Mouse (Mus musculus) v-Abl transformed pro-B cells (cell line): ENCODE results near the gene Dgka.
"Not testable (repeated sequence)": the region's sequence is repeated elsewhere in the genome, so short reads cannot be mapped to it uniquely, and the experiment has no call there.

Experiments
- in situ Hi-C, 2 experiments: fragments of 400-800 bp; cut with MboI; formaldehyde crosslinking; loops; one replicate each; pipeline ENCODE4 v1.15.1; 2025; ENCODE audit not compliant: unreplicated experiment in 2 of 2

Dgka gene

DNA sequence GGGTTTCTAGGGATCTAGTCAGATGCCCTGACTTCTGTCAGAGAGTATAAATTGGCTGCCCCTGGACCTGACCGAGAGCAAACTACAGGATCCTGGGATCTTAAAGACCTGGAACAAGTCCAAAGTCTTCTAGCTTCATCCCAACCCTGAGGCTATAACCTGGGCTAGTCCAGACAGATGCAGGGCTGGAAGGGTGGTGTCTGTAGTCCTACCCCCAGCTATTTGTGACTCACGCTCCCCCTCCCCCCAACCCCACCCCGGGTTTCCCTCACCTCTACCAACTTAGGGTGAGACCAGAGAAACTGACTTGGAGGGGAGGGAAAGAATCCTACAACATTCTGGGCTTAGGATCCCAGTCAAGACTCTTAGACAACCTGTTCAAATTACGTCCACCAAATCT lies 2.0 kb downstream of the Dgka start:
- in situ Hi-C loops: loop anchor here in 1 of 2 experiments (5.0 to 10.0 kb wide), 2 partner anchors 40 to 648 kb away; partner anchors contain the start of genes Baz2a and Pmel

DNA sequence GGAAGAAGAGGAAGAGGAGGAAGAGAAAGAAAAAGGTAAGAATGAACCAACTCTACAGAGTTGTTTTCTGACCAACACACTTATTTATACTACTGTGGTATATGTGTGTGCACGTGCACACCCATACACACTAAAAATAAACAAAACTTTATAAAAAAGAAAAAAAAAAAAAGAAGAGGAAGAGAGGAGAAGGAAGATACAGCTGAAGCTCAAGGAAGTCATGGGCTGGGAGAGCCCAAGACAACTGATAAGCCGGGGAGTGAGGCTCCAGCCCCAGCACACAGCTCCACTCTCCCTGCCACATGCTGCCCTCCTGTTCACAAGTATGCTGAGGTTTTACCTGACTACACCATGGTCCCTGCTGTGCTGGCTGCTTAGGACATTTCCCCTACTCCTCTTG lies 4.4 kb downstream of the Dgka start:
- in situ Hi-C loops: loop anchor here in 1 of 2 experiments (5.0 to 10.0 kb wide), 2 partner anchors 38 to 645 kb away; partner anchors contain the start of genes Baz2a and Pmel

DNA sequence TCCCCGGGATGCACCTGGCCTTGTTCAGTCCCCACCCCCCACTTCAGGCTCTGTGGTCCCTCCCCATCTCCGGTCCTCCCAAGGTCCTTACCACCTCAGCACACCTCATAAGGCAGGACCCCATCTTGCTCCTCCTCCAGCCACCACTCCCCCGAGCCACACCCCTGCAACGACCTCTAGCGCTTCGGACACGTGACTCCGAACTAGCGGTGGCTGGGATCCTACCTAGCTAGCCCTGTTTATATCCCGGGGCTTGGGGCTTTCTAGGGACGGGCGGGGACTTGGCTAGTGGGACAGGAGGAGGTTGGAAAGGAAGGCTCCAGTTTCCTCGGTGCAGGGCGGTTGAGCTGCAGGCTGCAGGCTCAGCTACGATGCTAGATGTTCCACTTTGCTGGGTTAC lies 7.2 kb downstream of the Dgka start:
- in situ Hi-C loops: no loop called here

DNA sequence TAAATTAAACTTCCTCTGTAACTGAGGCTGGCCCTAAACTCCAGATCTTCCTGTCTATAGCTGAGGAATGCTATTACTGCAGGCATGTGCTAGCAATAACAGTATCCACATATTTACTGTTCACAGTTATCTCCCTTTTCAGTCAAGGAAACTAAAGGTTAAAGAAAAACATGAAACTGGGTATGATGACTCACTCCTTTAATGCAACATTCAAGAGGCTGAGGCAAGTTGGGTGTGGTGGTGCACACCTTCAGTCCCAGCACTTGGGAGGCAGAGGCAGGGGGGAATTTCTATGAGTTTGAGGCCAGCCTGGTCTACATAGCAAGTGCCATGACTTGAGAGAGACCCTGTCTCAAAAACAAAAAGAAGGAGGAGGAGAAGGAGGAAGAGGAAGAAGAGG lies 12.7 kb downstream of the Dgka start:
- in situ Hi-C loops: loop anchor here (5.0 kb wide), 1 partner anchor 165 kb away; no protein-coding TSS in a partner anchor

DNA sequence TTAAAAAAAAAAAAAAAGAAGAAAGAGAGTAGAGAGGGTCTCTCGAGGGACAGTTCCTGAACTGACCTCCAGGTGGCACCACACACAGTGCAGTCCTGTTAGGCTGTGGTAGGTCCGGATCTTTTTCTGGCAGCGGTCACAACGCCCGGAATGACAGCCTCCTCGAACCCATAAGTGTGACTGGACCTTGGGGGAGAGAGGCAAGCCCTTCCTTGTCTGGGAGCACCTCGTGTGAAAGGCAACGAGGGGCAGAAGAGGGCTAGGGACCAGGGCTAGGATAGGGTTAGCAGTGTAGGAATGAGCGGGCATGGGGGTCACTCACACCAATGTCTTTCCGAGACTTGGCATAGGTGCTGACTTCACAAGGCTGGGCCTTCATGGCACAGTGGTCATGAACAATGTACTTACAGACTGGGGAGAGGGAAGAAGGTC lies 13.6 kb downstream of the Dgka start:
- in situ Hi-C loops: loop anchor here (5.0 kb wide), 1 partner anchor 166 kb away; no protein-coding TSS in a partner anchor

DNA sequence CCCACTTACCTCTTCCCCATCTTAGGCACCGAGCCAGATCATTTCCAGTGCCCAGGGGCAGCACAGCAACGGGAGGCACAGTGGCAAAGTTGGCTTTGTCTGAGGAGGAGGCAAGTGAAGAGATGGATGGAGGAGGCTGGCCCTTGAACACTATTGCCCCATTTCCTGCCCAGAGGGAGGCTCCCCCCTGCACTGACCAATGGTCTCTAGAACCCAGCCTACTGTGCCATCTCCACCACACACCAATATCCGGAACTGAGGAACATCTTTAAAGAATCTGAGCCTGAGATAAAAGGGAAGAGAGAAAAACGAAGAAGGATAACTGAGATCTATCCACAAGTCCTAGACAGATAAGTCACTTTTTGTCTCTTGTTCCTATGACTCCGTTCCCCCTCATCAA lies 16.6 kb downstream of the Dgka start:
- in situ Hi-C loops: no loop called here

DNA sequence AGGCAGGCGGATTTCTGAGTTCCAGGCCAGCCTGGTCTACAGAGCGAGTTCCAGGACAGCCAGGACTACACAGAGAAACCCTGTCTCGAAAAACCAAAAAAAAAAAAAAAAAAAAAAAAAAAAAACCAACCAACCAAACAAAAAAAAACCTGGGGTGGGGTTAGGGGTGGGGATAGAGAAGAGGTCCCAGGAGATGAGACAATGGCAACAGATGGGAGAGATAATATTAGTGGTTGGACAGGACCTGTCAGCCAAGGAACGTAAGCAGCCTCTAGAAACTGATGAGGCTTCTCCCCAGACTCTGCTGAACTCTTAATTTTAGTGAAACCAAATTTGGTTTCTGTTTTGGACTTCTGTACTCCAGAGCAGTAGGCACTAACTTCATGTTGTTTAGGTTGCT lies 19.2 kb downstream of the Dgka start:
- in situ Hi-C loops: not testable (repeated sequence)

DNA sequence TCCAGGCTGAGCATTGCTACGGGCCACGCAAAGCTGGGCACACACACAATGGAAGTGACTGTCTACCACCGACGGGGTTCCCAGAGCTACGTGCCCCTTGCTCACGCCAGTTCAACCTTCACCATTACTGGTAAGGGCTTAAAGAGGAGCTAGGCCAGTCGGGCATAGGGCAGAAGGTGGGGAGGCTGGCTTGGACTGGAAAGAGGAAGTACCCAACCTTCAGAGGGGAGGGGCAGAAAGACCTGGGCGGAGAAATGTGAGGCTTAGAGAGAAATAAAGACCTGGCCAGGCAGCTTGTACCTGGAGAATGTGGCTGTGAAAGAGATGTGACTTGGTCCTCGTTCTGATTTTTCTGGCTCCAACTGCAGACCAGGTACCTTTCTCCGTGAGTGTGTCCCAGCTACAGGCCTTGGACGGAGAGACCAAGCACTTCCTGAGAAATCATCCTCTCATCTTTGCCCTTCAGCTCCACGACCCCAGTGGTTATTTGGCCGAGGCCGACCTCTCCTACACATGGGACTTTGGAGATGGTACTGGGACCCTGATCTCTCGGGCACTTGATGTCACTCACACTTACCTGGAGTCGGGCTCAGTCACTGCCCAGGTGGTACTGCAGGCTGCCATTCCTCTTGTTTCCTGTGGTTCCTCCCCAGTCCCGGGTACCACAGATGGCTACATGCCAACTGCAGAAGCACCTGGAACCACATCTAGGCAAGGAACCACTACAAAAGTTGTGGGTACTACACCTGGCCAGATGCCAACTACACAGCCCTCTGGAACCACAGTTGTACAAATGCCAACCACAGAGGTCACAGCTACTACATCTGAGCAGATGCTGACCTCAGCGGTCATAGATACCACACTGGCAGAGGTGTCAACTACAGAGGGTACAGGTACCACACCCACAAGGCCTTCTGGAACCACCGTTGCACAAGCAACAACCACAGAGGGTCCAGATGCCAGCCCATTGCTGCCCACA lies 28.8 kb downstream of the Dgka start:
- in situ Hi-C loops: no loop called here

DNA sequence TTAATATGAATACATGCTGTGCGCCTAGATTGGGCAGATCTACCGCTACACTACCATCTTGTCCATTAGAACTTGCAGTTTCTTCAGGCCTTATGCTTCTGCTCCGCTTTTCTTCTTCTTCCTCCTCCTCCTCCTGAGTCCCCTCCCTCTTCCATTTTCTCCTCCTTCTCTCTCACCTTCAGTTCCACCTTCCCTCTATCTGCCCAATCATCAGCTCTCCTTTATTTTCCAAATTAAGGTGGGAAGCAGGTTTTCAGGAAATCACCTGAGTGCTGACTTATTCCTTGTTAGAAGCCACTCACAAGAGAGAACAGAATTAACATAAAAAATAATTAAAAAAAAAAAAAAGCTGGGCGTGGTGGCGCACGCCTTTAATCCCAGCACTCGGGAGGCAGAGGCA lies 33.3 kb downstream of the Dgka start:
- in situ Hi-C loops: not testable (repeated sequence)

DNA sequence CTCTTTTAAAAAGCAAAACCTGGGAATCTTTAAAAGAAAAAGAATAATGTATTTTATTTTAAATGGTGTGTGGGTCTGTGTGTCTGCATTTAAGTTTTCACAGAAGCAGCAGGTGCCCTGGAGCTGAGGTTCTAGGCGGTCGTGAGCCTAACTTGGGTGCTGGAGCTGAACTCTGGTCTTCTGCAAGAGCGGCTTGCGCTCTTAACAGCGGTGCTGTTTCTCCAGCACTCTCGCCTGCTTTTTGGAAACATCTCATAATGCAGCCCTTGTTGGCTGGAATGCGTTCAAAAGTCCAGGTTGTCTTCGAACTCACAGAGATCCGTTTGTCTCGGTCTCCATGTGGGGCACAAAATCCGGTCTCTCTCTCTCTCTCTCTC lies 39.4 kb downstream of the Dgka start:
- in situ Hi-C loops: no loop called here

DNA sequence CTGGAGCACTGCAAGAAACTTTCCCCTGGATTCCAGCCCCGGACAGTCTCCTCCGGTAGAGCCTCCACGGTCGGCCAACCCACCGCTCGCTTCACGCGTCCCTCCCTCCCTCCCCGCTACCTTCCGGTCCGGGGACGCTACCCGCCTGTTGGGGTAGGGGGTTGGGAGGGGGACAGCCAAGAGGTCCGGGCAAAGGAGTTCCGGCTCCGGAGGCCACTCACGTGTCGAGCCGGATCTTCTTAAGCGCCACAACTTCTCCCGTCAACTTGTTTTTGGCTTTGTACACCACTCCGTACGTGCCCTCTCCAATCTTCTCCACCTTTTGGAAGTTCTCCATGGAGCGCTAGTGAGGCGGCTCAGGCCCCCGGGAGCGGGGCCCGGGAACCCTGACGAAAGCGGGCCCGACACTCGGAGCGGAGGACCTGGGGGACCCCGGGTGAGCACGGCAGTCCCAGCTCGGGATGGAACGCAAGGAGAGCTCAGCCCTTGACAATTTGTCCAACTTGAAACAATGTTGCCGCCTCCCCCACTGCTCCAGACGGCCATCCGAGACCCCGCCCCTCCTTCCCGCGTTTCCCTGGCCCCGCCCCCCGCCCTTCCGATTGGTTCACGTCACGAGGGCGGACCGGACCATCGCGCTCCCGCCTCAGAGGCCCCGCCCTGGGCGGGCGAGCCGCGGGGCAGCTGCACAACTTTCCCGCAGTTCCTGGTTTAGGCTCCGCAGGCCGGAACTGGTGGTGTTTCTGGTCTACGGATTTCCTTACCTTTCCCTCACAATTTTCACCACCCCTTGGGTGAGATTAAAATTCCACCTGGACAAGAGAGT lies 40.0 kb downstream of the Dgka start, which contains the start of gene Cdk2:
Gene Cdk2 (minus strand): TSS at position 541 of the 826 bp plus-strand sequence.
- in situ Hi-C loops: loop anchor here in 1 of 2 experiments (5.0 kb wide), 1 partner anchor 38 kb away; the partner anchor contains the start of gene Dgka

DNA sequence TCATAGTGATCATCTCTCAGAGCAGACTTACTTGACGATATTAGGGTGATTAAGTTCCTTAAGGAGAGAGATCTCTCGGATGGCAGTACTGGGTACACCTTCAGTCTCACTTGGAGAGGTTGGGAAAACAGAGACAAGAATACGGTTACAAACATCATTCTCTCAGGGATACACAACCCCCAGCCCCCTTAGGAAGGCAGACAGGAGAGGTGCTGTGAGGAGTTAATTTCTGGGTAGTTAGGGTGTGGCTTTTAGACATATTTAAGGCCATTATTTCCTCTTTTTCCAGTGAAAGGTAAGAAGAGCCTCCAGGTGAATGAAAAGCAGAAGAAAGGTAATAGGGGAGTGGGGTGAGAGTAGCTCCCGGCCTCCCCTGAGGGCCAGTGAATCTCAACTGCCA lies 40.8 kb downstream of the Dgka start, which contains the start of gene Pmel:
Gene Pmel (plus strand): TSS at position 301 of the 400 bp plus-strand sequence.
- in situ Hi-C loops: loop anchor here in 1 of 2 experiments (5.0 kb wide), 1 partner anchor 38 kb away; the partner anchor contains the start of gene Dgka

DNA sequence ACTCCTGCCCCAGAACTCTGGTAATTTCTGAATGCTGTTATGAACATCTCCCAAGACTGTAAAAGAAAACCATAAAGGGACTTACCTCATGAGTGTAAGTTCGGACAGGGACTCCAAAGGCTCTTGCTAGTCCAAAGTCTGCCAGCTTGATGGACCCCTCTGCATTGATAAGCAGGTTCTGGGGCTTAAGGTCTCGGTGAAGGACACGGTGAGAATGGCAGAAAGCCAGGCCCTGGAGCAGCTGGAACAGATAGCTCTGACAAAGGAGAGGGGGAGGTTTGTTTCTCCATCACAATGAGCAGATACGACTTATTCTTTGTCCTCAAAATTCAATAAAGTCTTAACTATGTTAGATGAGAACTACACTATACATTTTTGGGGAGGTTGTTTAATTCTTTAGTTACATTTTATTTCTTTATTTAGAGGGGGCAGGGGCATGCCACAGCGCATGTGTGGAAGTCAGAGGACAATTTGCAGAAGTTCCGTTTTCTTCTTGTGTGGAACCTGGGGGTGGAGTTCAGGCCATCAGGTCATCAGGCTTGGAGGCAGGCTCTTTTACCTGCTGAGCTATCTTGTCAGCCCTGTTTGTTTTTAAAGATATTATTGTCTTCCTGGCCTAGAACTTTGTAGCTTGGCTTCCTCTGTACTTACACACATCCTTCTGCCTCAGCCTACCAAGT lies 42.2 kb downstream of the Dgka start:
- in situ Hi-C loops: loop anchor here in 1 of 2 experiments (5.0 kb wide), 1 partner anchor 40 kb away; the partner anchor contains the start of gene Dgka

DNA sequence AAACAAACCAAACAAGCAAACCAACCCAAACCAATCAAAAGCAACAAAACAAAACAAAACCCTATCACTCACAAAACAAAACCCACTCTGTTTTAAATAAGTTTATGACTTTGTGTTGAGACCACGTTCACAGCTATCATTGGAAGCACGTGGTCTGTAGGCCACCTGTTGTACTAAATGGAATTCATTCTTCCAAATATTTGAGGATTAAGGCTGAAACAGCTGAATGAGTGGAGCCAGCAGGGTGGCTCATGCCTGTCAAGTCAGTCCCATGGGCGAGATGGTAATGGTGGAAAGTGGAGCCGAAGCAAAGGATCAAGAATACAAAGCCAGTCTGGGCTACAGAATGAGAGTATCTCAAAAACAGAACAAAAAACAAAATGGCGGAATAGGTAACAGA lies 43.9 kb downstream of the Dgka start:
- in situ Hi-C loops: loop anchor here in 1 of 2 experiments (5.0 kb wide), 1 partner anchor 42 kb away; the partner anchor contains the start of gene Dgka

DNA sequence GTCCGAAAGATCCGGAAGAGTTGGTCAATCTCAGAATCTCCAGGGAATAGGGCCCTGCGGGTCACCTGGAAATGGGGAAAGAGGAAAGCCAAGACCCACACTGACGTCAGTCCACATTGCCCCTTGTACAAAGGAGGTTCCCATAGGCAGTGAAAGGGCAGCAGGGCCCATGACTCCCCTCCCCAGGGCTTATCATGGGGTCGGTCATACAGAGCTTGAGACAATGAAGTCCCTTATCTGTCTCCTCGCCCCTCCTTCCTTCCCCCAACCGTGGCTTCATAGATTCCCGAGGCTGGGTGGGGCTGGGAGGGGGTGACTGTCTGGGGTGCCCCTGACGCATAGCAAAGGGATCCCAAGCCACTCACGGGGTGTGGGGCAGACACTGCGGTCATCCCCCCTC lies 45.0 kb downstream of the Dgka start:
- in situ Hi-C loops: loop anchor here in 1 of 2 experiments (5.0 kb wide), 1 partner anchor 43 kb away; the partner anchor contains the start of gene Dgka

DNA sequence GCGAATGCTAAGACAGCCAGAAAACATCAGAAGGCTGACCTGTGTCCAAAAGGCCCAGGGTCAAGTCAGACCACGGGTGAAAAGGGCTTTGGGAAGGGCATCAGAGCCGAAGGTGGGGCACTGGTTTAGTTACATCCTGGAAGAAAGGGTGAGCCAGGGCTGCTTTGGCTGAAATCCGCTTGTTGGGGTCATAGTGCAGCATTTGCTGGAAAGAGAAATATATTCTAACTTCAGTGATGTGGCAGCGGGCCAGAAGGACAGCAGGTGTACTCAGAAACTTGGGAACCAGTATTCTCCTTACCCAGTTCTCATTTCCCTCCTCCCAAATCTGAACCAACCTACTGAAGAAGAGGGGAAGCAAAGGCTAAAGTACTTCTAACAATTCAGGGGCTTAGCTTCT lies 45.6 kb downstream of the Dgka start:
- in situ Hi-C loops: no loop called here

DNA sequence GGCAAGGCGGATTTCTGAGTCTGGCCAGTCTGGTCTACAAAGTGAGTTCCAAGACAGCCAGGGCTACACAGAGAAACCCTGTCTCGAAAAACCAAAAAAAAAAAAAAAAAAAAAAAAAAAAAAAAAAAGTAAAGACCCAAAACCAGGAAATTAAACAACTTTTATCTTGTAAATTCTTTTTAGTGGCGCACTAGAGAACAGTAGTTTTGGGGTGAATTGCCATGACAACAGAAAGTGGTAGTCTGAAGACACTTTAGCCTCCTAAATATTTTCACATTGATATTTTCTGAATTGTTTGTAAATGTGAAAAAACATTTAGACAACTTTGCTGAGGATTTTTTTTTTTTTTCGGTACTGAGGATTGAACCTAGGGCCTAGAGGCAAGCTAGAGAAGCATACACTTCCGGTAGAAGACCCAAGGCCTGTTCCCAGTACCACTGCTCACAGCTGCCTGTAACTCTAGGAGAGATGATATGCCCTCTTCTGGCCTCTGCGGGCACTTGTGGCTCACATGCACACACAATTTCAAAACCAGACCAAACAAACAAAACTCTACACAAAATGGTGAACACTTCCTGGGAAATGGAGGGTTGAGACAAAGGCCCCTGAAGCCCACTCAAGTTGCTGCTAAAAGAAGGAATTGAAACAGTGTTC lies 47.5 kb downstream of the Dgka start:
- in situ Hi-C loops: no loop called here

DNA sequence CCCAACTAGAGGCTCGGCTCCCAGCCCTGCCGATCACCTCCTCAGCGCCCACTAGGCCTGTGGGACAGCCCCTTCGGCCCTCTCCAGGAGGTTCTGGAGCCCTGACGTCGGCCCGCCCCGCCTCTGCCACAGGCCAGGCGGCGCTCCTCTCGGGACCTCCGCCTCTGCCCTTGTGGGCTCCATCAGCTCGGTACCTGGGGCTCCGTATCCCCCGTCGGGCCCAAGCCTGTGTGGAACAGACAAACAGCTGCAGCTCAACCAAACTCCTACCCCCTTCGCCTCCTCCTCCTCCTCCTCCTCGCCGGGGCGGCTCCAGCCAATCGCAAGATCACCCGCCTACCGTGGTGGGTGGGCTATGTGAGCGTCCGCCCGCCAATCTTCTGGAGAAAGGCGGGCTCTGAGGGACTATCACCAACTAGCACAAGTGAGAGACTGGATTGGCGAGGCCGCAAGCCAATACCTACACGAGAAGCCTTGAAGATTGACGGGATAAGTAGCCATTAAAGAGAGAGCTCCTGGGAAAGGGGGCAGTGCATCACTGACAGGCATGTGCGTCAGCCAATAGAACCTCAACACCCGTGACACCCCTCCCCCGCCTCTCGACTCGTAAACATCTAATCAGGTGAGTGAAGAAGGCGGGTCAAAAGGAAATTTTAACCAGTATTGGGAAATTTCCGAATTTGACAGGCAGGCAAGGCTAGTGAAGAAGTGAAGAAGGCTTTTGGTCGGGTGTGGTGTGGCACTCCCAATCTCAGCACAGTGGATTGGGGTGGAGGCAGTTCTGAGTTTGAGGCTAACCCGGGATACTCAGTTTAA lies 48.5 kb downstream of the Dgka start, which contains the start of gene Rab5b:
Gene Rab5b (minus strand): TSS at position 273 of the 816 bp plus-strand sequence.
- in situ Hi-C loops: no loop called here
